Mouse (Mus musculus) midbrain, embryonic 15.5 days (tissue): Measurements from ENCODE around the gene Fgfr2. TPM values are rescaled to one million over a fixed set of nuclear protein-coding genes. Genes with fewer than 3 reads are reported as not detected.

ENCODE experiments used
- ATAC-seq: fragments of 200-750 bp; cut with Nextera tagmentation; replicated peaks from 2 replicates; pipeline ENCODE4 v1.8.0; 2017; ENCODE audit warnings: moderate TSS enrichment
- H3K27ac ChIP-seq: fragments of 300-500 bp; sonication (generic); 2 replicates; pipeline ENCODE4 v1.5.1; 2015; ENCODE audit warnings: mild to moderate bottlenecking, inconsistent platforms
- H3K27me3 ChIP-seq: fragments of 300-500 bp; sonication (generic); replicated peaks from 2 replicates; pipeline ENCODE4 v1.6.1; 2015; ENCODE audit warnings: inconsistent platforms
- H3K36me3 ChIP-seq: fragments of 300-500 bp; sonication (generic); replicated peaks from 2 replicates; pipeline ENCODE4 v1.6.1; 2015; ENCODE audit warnings: inconsistent platforms
- H3K4me1 ChIP-seq: fragments of 300-500 bp; sonication (generic); 2 replicates; pipeline ENCODE4 v1.6.1; 2015; ENCODE audit warnings: inconsistent platforms
- H3K4me2 ChIP-seq: fragments of 300-500 bp; sonication (generic); 2 replicates; pipeline ENCODE4 v1.6.1; 2015; ENCODE audit warnings: inconsistent platforms, mild to moderate bottlenecking, moderate library complexity
- H3K4me3 ChIP-seq: fragments of 300-500 bp; sonication (generic); 2 replicates; pipeline ENCODE4 v1.5.1; 2015; ENCODE audit warnings: mild to moderate bottlenecking, inconsistent platforms
- H3K9ac ChIP-seq: fragments of 300-500 bp; sonication (generic); 2 replicates; pipeline ENCODE4 v1.6.1; 2015; ENCODE audit warnings: mild to moderate bottlenecking, inconsistent platforms
- H3K9me3 ChIP-seq: fragments of 300-500 bp; sonication (generic); 2 replicates; pipeline ENCODE4 v1.6.1; 2016; ENCODE audit warnings: inconsistent platforms
- WGBS: fragments of 180-500 bp; shearing (Covaris S2); methylation state at CpG from one replicate; pipeline ENCODE4 v1.1.7; 2015; ENCODE audit warnings: mixed read lengths; 5-methylcytosine and 5-hydroxymethylcytosine counted together
- polyA plus RNA-seq: library from polyadenylated mRNA; unstranded; fragments of >200 nt; fragmentation: Nextera tagmentation; extraction: Ambion mirVana; gene quantifications from 2 replicates; pipeline ENCODE4 v1.2.1, GENCODE M21; 2015

The Fgfr2 gene
- polyA plus RNA-seq, 1 experiment from 2014 or later: 23.3 TPM

DNA sequence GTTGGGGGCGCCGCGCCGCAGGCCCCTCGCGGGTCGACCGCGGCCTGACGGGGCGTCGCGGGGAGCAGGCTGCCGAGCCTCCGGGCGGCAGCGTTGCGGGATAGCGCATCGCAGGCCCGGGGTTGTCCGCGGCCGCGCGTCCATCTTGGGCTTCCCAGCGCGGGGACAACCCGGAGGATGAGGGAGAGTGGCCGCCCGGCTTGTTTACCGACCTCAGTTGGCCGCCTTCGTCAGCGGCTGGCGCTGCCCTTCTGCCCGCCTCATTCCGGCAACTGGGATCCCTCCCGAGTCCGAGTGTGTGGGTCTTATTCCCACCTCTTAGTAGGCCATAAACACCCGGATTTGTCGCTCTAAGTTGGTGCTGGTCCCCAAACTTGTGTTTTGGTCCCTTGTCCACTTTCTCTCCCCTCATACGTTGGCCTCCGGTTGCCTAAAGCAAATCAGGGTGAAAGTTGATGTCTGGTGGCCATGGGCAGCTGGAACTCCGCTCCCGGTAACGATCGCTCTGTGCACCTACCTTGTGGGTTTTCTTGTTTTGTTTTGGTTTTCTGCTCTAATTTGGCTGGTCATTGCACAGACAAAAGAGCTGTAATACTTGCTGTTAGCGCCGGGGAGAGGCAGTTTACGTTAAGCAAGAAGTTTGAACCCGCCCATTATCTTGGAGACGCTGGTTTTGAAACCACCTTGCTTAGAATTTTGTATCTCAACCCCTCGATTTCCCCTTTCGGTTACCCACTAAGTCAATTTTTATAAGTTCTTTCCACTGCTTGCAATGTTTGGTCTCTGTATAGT, 191.4 kb downstream of the Fgfr2 start:
- no peaks in the 10 kb centered on the region for H3K36me3 ChIP-seq
- WGBS: under 1% methylated on average over 36 of the region's 55 CpGs
- H3K9me3 ChIP-seq: no peaks in the 10 kb centered on the region
- H3K4me2 ChIP-seq: peak overlapping the region; percentile 78
- H3K9ac ChIP-seq: peak overlapping the region; percentile 89
- H3K4me1 ChIP-seq: peaks cover 24% of the 10 kb centered on the region
- ATAC-seq: no peak; the same call in none of the 2 replicates
- peak overlapping the region; percentile 98 for H3K27ac ChIP-seq
- H3K4me3 ChIP-seq: peak overlapping the region; percentile 90
- H3K27me3 ChIP-seq: no peaks in the 10 kb centered on the region

DNA sequence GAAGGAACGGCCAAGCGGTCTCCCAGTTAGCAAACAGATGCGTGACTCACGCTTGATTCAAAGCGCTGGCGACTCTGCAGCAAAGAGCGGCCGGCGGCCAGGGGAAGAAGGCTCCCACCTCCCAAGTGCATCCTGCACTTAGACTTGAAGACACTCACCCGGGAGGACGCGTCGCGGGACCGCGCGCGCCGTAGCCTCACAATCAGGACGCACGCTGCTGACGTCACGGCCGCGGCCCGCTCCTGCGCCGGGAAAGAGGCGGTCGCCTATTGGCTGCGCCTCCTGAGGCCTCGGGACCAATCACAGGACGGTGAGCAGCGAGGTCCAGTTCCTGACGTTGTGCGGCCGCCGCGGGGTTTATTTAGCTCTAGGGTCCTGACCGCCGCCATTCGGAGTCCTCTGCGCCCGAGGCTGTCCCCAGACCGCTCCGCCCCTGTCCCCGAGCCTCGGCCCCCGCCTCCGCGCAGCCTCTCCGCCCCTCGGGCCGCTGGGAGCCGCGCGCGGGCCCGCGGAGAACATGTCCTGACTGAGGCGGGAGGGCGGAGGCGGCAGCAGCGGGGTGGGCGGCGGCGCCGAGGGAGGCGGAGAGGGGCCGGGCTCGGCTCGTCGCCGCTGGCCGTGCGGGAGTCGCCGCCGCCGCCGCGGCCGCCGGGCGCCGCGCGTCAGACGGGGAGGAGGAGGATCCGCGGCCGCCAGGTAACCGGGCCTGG, 192.1 kb downstream of the Fgfr2 start, which contains the start of gene Zranb1:
TSS of gene Zranb1 (plus strand) at position 293 of the 710 bp plus-strand sequence.
- peak within 1 kb of the TSS; percentile 98 for H3K27ac ChIP-seq
- H3K36me3 ChIP-seq: no peaks in the 10 kb centered on the region
- peak within 1 kb of the TSS; percentile 89 for H3K9ac ChIP-seq
- peak within 1 kb of the TSS; percentile 78 for H3K4me2 ChIP-seq
- H3K9me3 ChIP-seq: no peaks in the 10 kb centered on the region
- peak; percentile 100 for ATAC-seq
- WGBS: under 1% methylated on average over 82 of the region's 93 CpGs
- H3K4me3 ChIP-seq: peak within 1 kb of the TSS; percentile 90
- H3K4me1 ChIP-seq: peaks cover 24% of the 10 kb centered on the region
- H3K27me3 ChIP-seq: no peaks in the 10 kb centered on the region

DNA sequence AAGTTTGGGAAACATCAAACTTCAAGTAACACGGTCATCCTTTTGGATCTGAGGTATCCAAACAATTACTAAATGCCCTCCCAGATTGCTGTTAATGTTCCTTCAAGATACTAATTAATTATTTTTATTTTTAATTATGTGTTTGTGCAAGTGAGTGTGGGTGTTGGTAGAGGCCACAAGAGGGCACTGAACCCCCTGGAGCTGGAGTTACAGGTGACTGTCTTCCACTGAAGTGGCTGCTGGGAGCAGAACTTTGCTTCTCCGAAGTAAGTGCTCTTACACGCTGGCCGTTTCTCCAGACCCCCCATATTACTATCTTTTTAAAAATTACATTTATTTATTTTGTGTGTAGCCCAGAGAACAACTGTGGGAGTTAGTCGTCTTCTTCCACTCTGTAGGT, 193.1 kb downstream of the Fgfr2 start:
- no peak for ATAC-seq
- Histone ChIP-seq H3K27me3 (no peaks in the 10 kb centered on the region), H3K27ac (no peak overlapping the region), H3K36me3 (no peaks in the 10 kb centered on the region), H3K4me3 (peak overlapping the region; percentile 90), H3K9ac (0 out of 2 replicates have a peak overlapping the region, but pooled peaks have one; percentile 57), H3K4me2 (peak overlapping the region; percentile 51), H3K4me1 (peaks cover 24% of the 10 kb centered on the region), H3K9me3 (no peaks in the 10 kb centered on the region)
- WGBS: 91% methylated on average over 5 of the region's 5 CpGs

DNA sequence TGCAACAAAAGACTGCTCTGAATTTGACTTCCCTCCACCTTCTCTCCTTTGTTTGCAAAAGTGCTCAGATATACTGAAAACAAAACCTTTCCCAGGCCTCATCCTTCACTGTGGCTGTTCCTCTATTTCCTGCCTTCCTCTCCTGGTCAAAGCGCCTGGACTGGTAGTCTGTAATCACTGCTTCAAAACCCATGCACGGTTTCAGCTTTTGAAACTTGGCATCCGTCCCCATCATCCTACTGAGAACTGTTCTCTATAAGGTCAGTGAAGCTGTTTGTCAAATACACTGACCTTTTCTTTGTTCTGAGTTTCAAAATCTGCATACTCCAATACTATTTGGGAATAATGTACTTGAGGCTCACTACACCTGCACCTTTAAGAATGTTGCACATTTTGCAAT, 195.9 kb downstream of the Fgfr2 start:
- 61% methylated on average over 3 of the region's 3 CpGs for WGBS
- Histone ChIP-seq H3K27ac (no peak overlapping the region), H3K4me3 (no peak overlapping the region), H3K36me3 (no peaks in the 10 kb centered on the region), H3K4me2 (no peak overlapping the region), H3K27me3 (no peaks in the 10 kb centered on the region), H3K9me3 (no peaks in the 10 kb centered on the region), H3K4me1 (peaks cover 8% of the 10 kb centered on the region), H3K9ac (no peak overlapping the region)
- no peak for ATAC-seq

GRCm38 (mm10) chr7:132925227-132925626, 197.9 kb downstream of the Fgfr2 start:
- 75% methylated on average over 2 of the region's 2 CpGs for WGBS
- H3K4me2 ChIP-seq: no peak overlapping the region
- no peak for ATAC-seq
- no peaks in the 10 kb centered on the region for H3K9me3 ChIP-seq
- H3K9ac ChIP-seq: no peak overlapping the region
- H3K36me3 ChIP-seq: no peaks in the 10 kb centered on the region
- no peaks in the 10 kb centered on the region for H3K27me3 ChIP-seq
- no peak overlapping the region for H3K27ac ChIP-seq
- H3K4me3 ChIP-seq: no peak overlapping the region
- peaks cover 3% of the 10 kb centered on the region; the same call in 1 of the 2 replicates for H3K4me1 ChIP-seq

DNA sequence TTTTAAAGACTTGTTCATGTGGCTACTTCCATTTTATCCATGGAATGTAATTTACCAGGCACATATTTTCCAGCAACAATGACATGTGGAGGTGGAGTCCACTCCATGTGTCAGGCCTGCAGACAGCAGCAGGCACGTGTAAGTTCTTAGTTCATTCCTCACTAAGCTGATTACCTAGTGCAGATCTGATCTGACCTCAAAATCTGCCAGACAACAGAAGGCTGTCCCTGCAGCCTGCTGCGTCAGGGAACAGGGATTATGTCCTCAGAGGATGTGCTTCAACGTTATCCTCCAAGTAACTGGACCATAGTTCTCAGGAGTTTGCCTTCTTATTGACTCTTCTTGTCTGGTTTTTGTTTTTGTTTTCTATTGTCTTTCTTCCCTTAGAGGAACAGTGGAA, 201.2 kb downstream of the Fgfr2 start:
- WGBS: 18% methylated on average over 3 of the region's 3 CpGs

GRCm38 (mm10) chr7:132903796-132904195, 219.4 kb downstream of the Fgfr2 start:
- Histone ChIP-seq H3K36me3 (no peaks in the 10 kb centered on the region), H3K27me3 (no peaks in the 10 kb centered on the region), H3K9ac (no peak overlapping the region), H3K4me3 (no peak overlapping the region), H3K9me3 (no peaks in the 10 kb centered on the region), H3K27ac (no peak overlapping the region), H3K4me1 (no peaks in the 10 kb centered on the region), H3K4me2 (no peak overlapping the region)
- ATAC-seq: no peak
- 82% methylated on average over 3 of the region's 3 CpGs for WGBS

More for the DNA sequence above, 201.2 kb downstream of the Fgfr2 start:
- Histone ChIP-seq H3K9ac (no peak overlapping the region), H3K36me3 (no peaks in the 10 kb centered on the region), H3K27me3 (no peaks in the 10 kb centered on the region), H3K27ac (no peak overlapping the region), H3K9me3 (no peaks in the 10 kb centered on the region), H3K4me1 (no peaks in the 10 kb centered on the region), H3K4me2 (no peak overlapping the region), H3K4me3 (no peak overlapping the region)
- no peak for ATAC-seq

- Histone ChIP-seq H3K9me3 (no peaks in the 10 kb centered on the region), H3K4me1 (no peaks in the 10 kb centered on the region), H3K4me2 (no peak overlapping the region), H3K27me3 (no peaks in the 10 kb centered on the region), H3K27ac (no peak overlapping the region), H3K9ac (no peak overlapping the region), H3K36me3 (no peaks in the 10 kb centered on the region), H3K4me3 (no peak overlapping the region)
- 59% methylated on average over 2 of the region's 2 CpGs for WGBS
- no peak for ATAC-seq
These were observed 222.2 kb downstream of the Fgfr2 start for GRCm38 (mm10) chr7:132900826-132901531.

DNA sequence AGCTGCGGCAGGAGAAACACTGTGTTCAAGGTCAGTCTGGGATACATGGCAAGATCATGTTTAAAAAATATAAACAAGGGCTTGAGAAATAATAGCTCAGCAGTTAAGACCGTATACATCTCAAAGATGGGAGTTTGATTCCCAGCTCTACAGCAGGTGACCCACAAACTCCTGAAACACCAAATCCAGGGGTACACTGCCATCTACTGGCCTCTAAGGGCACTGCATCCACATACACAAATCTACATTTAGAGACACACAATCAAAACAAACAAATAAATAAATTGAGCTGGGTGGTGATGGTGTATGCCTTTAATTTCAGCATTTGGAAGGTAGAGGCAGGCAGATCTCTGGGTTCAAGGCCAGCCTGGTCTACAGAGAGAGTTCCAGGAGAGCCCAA, 224.9 kb downstream of the Fgfr2 start:
- ATAC-seq: no peak
- Histone ChIP-seq H3K9me3 (no peaks in the 10 kb centered on the region), H3K4me2 (no peak overlapping the region), H3K4me1 (no peaks in the 10 kb centered on the region), H3K27me3 (no peaks in the 10 kb centered on the region), H3K4me3 (no peak overlapping the region), H3K36me3 (no peaks in the 10 kb centered on the region), H3K27ac (no peak overlapping the region), H3K9ac (no peak overlapping the region)
- WGBS: 93% methylated on average over 2 of the region's 2 CpGs

DNA sequence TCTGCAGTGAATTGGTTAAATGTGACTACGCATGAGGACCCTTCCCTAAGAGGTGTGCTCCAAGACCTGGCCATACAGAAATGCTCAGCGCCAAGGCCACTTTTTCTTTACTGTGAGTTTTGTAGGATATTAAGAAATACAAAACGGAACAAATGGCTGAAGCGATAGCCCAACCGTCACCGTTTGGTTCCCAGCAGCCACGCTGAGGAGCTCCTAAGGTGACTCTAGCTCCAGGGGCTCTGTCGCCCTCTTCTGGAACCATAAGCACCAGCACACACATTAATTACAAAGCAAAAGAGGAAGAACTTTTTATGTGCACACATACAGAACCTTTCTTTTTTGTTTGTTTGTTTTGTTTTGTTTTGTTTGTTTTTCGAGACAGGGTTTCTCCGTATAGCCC, 225.9 kb downstream of the Fgfr2 start:
- no peak overlapping the region for H3K4me3 ChIP-seq
- ATAC-seq: no peak
- H3K4me1 ChIP-seq: no peaks in the 10 kb centered on the region
- 82% methylated on average over 10 of the region's 10 CpGs for WGBS
- H3K27ac ChIP-seq: no peak overlapping the region
- no peak overlapping the region for H3K9ac ChIP-seq
- H3K4me2 ChIP-seq: no peak overlapping the region
- no peaks in the 10 kb centered on the region for H3K9me3 ChIP-seq
- no peaks in the 10 kb centered on the region for H3K36me3 ChIP-seq
- no peaks in the 10 kb centered on the region for H3K27me3 ChIP-seq

DNA sequence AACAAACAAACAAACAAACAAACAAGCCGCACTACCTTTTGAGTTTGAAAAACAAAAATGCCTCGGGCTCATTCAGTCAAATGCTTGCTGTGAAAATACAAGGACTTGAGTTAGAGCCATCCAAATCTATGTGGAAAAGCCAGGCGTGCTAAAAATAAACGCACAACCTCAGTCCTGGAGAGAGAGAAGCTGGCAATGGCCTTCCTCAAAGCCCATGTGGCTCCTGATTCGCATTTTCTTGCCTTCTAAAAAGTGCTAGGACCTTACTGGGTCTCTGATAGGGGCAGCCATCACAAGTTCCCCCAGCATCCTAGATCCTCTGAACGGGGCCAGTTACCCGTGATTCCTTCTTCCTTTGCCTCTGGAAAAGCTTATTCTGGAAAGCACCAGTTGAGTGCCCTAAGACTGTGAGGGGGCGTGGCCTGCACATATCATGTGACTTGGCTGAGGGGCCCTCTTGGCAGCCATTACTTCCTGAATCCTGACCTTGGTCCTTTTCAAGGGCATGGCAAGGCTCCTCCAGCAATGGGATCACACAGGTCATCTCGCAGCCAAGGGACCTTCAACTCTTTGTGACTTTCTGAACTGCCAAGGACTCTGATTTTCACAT, 226.8 kb downstream of the Fgfr2 start:
- no peak for ATAC-seq
- Histone ChIP-seq H3K36me3 (no peaks in the 10 kb centered on the region), H3K4me1 (no peaks in the 10 kb centered on the region)

More for the DNA sequence above, 226.8 kb downstream of the Fgfr2 start:
- WGBS: 89% methylated on average over 9 of the region's 9 CpGs
- Histone ChIP-seq H3K27me3 (no peaks in the 10 kb centered on the region), H3K9me3 (no peaks in the 10 kb centered on the region), H3K27ac (no peak overlapping the region), H3K4me3 (no peak overlapping the region), H3K9ac (no peak overlapping the region), H3K4me2 (no peak overlapping the region)
